In the genomic region with DNA sequence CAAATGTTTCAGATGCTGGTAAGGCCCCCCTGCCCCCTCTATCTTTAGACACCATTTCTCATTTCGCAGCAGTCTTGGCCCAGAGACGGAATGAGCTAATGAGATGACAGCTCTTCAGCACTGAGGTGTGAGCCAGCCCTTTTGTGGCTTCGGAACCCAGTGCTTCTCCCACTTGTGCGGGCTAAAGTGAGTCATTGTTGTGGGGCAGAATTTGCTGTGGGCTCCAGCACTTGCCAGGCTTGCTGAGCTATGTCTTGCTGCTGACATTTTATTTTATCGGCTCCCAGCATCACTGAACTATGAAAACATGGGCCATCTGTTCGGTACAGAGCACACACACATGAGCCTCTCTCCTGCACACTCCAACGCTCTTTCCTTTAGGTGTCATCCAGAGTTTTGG, we compare ENCODE assay signal across 14 mouse cellular contexts. TPM values are rescaled to one million over a fixed set of nuclear protein-coding genes. Genes with fewer than 3 reads are reported as not detected.
DNase-seq lines count a peak whose midpoint lies in the region; ATAC-seq and TF ChIP-seq lines count a peak whose summit lies in the region.
"Had no signal": no experiment of that assay in that cellular context is flagged by ENCODE, and none has a peak within 500 bp of the region (broad histone marks: within the 10 kb centered on the region; RNA-seq: fewer than 3 reads in every experiment).

No protein-coding gene starts in this region.

- peak; percentile 95 for ATAC-seq in forebrain, embryonic 16.5 days
- ATAC-seq in midbrain, embryonic 14.5 days (ENCODE audit: low FRiP score, low TSS enrichment): no peak

- H3K9ac ChIP-seq in forebrain, embryonic 16.5 days (replicated peaks; ENCODE audit: low read depth, low read length): no peak overlapping the region
- H3K9ac ChIP-seq in midbrain, embryonic 14.5 days (replicated peaks; ENCODE audit: low read length): no peak overlapping the region
- no peak overlapping the region for H3K9ac ChIP-seq in heart, adult 2 months (ENCODE audit: low read depth, low read length)
- H3K9ac ChIP-seq: embryonic facial prominence, embryonic 13.5 days; lung, embryonic 14.5 days had no signal

- no peak for DNase-seq in kidney, adult 2 months
- DNase-seq in kidney, adult 9 months: no peak
- DNase-seq in layer of hippocampus, postnatal 25 days (ENCODE audit: extremely low spot score in 1 of 2, low spot score in 1 of 2): peak; percentile 22 to 35
- DNase-seq in telencephalon, adult 2 months (ENCODE audit: low read depth, low spot score): peak; percentile 93
- DNase-seq in midbrain, embryonic 14.5 days: no peak
- no peak for DNase-seq in heart, adult 2 months
- no peak for DNase-seq in heart, embryonic 10.5 days (ENCODE audit: low spot score)
- DNase-seq: adrenal gland, postnatal 14 days; kidney, postnatal 36 days; lung, embryonic 14.5 days; thymus, postnatal 25 days had no signal

- no peaks in the 10 kb centered on the region for H3K9me3 ChIP-seq in forebrain, embryonic 16.5 days (ENCODE audit: control insufficient read depth, low read length)
- H3K9me3 ChIP-seq in midbrain, embryonic 14.5 days (ENCODE audit: control insufficient read depth, low read length): no peaks in the 10 kb centered on the region
- no peaks in the 10 kb centered on the region for H3K9me3 ChIP-seq in heart, embryonic 10.5 days
- H3K9me3 ChIP-seq: embryonic facial prominence, embryonic 13.5 days had no signal

- no peaks in the 10 kb centered on the region for H3K27me3 ChIP-seq in kidney, adult 2 months (replicated peaks; ENCODE audit: control insufficient read depth, insufficient read depth, low read length)
- H3K27me3 ChIP-seq in forebrain, embryonic 16.5 days (replicated peaks; ENCODE audit: control insufficient read depth, insufficient read depth, low read length): no peaks in the 10 kb centered on the region
- H3K27me3 ChIP-seq in midbrain, embryonic 14.5 days (ENCODE audit: control insufficient read depth, insufficient read depth, low read length): no peaks in the 10 kb centered on the region
- H3K27me3 ChIP-seq in heart, adult 2 months (ENCODE audit: control insufficient read depth, insufficient read depth, low read length): no peaks in the 10 kb centered on the region
- H3K27me3 ChIP-seq in heart, embryonic 10.5 days (ENCODE audit: insufficient read depth, poor library complexity, severe bottlenecking): no peaks in the 10 kb centered on the region
- H3K27me3 ChIP-seq: embryonic facial prominence, embryonic 13.5 days had no signal

- H3K4me3 ChIP-seq in kidney, adult 2 months (ENCODE audit: insufficient read depth, low read depth, low read length): no peak overlapping the region
- H3K4me3 ChIP-seq in forebrain, embryonic 16.5 days (replicated peaks; ENCODE audit: low read length): no peak overlapping the region
- no peak overlapping the region for H3K4me3 ChIP-seq in midbrain, embryonic 14.5 days (replicated peaks; ENCODE audit: low read depth, low read length)
- no peak overlapping the region for H3K4me3 ChIP-seq in heart, adult 2 months
- H3K4me3 ChIP-seq in heart, embryonic 10.5 days: no peak overlapping the region
- H3K4me3 ChIP-seq: embryonic facial prominence, embryonic 13.5 days had no signal

- no peak for TF ChIP-seq EP300 in heart, adult 2 months (IDR thresholded peaks at IDR 0.05; ENCODE audit: insufficient read depth, low read depth, low read length)

- H3K4me2 ChIP-seq in forebrain, embryonic 16.5 days (ENCODE audit: low read length): no peak overlapping the region
- no peak overlapping the region for H3K4me2 ChIP-seq in midbrain, embryonic 14.5 days (ENCODE audit: low read length)
- H3K4me2 ChIP-seq: embryonic facial prominence, embryonic 13.5 days; lung, embryonic 14.5 days had no signal

- H3K27ac ChIP-seq in kidney, adult 2 months (ENCODE audit: insufficient read depth, low read depth, low read length): peak overlapping the region; percentile 6
- peak overlapping the region; percentile 63; the same call in 1 of the 2 replicates for H3K27ac ChIP-seq in forebrain, embryonic 16.5 days (ENCODE audit: low read length)
- H3K27ac ChIP-seq in midbrain, embryonic 14.5 days (replicated peaks; ENCODE audit: low read depth, low read length): no peak overlapping the region
- H3K27ac ChIP-seq in heart, adult 2 months: no peak overlapping the region
- no peak overlapping the region for H3K27ac ChIP-seq in heart, embryonic 10.5 days
- H3K27ac ChIP-seq: embryonic facial prominence, embryonic 13.5 days had no signal

- H3K36me3 ChIP-seq in kidney, adult 2 months (ENCODE audit: control insufficient read depth, insufficient read depth, low read length): peaks cover 32% of the 10 kb centered on the region
- no peaks in the 10 kb centered on the region for H3K36me3 ChIP-seq in forebrain, embryonic 16.5 days (ENCODE audit: control insufficient read depth, insufficient read depth)
- peaks cover 9% of the 10 kb centered on the region; the same call in 1 of the 2 replicates for H3K36me3 ChIP-seq in midbrain, embryonic 14.5 days (ENCODE audit: control insufficient read depth, insufficient read depth, low read length)
- H3K36me3 ChIP-seq in heart, adult 2 months (ENCODE audit: control insufficient read depth, insufficient read depth, low read length): peaks cover 41% of the 10 kb centered on the region
- peaks cover 80% of the 10 kb centered on the region for H3K36me3 ChIP-seq in heart, embryonic 10.5 days

- WGBS in kidney, adult 2 months: 72% methylated on average over 7 of the region's 7 CpGs
- WGBS in forebrain, embryonic 16.5 days: 58% methylated on average over 7 of the region's 7 CpGs
- WGBS in midbrain, embryonic 14.5 days: 96% methylated on average over 7 of the region's 7 CpGs
- WGBS in heart, adult 2 months: 80% methylated on average over 7 of the region's 7 CpGs
- WGBS in heart, embryonic 10.5 days: 86% methylated on average over 7 of the region's 7 CpGs

- TF ChIP-seq CTCF in kidney, adult 2 months (conservative IDR thresholded peaks at IDR 0.05; ENCODE audit: insufficient read depth, insufficient read length, low read depth, low read length): no peak
- TF ChIP-seq CTCF in heart, adult 2 months (IDR thresholded peaks at IDR 0.05): no peak

- no peak for TF ChIP-seq POLR2A in kidney, adult 2 months (IDR thresholded peaks at IDR 0.05; ENCODE audit: low read depth, low read length)
- no peak for TF ChIP-seq POLR2A in heart, adult 2 months (IDR thresholded peaks at IDR 0.05; ENCODE audit: insufficient read depth, low read depth, low read length)

- H3K79me2 ChIP-seq in heart, adult 2 months (replicated peaks; ENCODE audit: control insufficient read depth, insufficient read depth, low read length): no peaks in the 10 kb centered on the region

- intact Hi-C loops in heart, adult 2 months (cut with DNase I): no loop called here

- H3K4me1 ChIP-seq in kidney, adult 2 months (ENCODE audit: control insufficient read depth, insufficient read depth, low read length): peaks cover 12% of the 10 kb centered on the region
- peaks cover 4% of the 10 kb centered on the region; the same call in 1 of the 2 replicates for H3K4me1 ChIP-seq in forebrain, embryonic 16.5 days (replicated peaks; ENCODE audit: control insufficient read depth, insufficient read depth, low read length)
- no peaks in the 10 kb centered on the region for H3K4me1 ChIP-seq in midbrain, embryonic 14.5 days (ENCODE audit: control insufficient read depth, insufficient read depth, low read length)
- peaks cover 5% of the 10 kb centered on the region for H3K4me1 ChIP-seq in heart, adult 2 months (ENCODE audit: control insufficient read depth, insufficient read depth, low read length)
- no peaks in the 10 kb centered on the region for H3K4me1 ChIP-seq in heart, embryonic 10.5 days
- H3K4me1 ChIP-seq: embryonic facial prominence, embryonic 13.5 days had no signal

RNA-seq across cellular contexts. Expression of gene Cflar, which starts 28.2 kb away (rescaled TPM):
- 65.8 and 71.1 TPM in 2 replicates for polyA plus RNA-seq in kidney, adult 2 months (2012; rRNA removed)
- 15.8 and 18.1 TPM in 2 replicates for polyA plus RNA-seq in forebrain, embryonic 16.5 days (2015; fragmentation: Nextera tagmentation; extraction: Ambion mirVana)
- total RNA-seq in layer of hippocampus, postnatal 25 days (2021): 10 to 100 TPM; 32.6 to 32.8 TPM
- polyA plus RNA-seq in midbrain, embryonic 14.5 days (2014; fragmentation: Nextera tagmentation; extraction: Ambion mirVana): 11.5 and 16.4 TPM in 2 replicates
- total RNA-seq in heart, adult 2 months (2021): 10 to 100 TPM; 50.2 to 63.0 TPM
- polyA plus RNA-seq in heart, adult 2 months (2012; rRNA removed): 21.7 and 39.1 TPM in 2 replicates
- 31.5 and 31.6 TPM in 2 replicates for polyA plus RNA-seq in heart, embryonic 10.5 days (2016; fragmentation: Nextera tagmentation; extraction: Ambion mirVana)

RNA-seq across cellular contexts. Expression of gene Als2cr12, which starts 43.7 kb away (rescaled TPM):
- polyA plus RNA-seq in kidney, adult 2 months (2012; rRNA removed): 0.80 and 0.88 TPM in 2 replicates
- polyA plus RNA-seq in forebrain, embryonic 16.5 days (2015; fragmentation: Nextera tagmentation; extraction: Ambion mirVana): not detected in 2 replicates
- total RNA-seq in layer of hippocampus, postnatal 25 days (2021): not detected
- not detected in 2 replicates for polyA plus RNA-seq in midbrain, embryonic 14.5 days (2014; fragmentation: Nextera tagmentation; extraction: Ambion mirVana)
- not detected for total RNA-seq in heart, adult 2 months (2021)
- polyA plus RNA-seq in heart, adult 2 months (2012; rRNA removed): 0.49 TPM in 1 of 2 replicates, not detected in the other
- not detected in 2 replicates for polyA plus RNA-seq in heart, embryonic 10.5 days (2016; fragmentation: Nextera tagmentation; extraction: Ambion mirVana)
- polyA plus RNA-seq: embryonic facial prominence, embryonic 13.5 days; hindbrain, embryonic 11.5 days; lung, embryonic 14.5 days had no signal

RNA-seq across cellular contexts. Expression of gene Casp8, which starts 55.6 kb away (rescaled TPM):
- 5.5 and 6.9 TPM in 2 replicates for polyA plus RNA-seq in kidney, adult 2 months (2012; rRNA removed)
- polyA plus RNA-seq in forebrain, embryonic 16.5 days (2015; fragmentation: Nextera tagmentation; extraction: Ambion mirVana): 6.2 and 6.9 TPM in 2 replicates
- 1 to 10 TPM; 2.7 TPM for total RNA-seq in layer of hippocampus, postnatal 25 days (2021)
- 2.5 and 4.6 TPM in 2 replicates for polyA plus RNA-seq in midbrain, embryonic 14.5 days (2014; fragmentation: Nextera tagmentation; extraction: Ambion mirVana)
- total RNA-seq in heart, adult 2 months (2021): 1 to 10 TPM; 6.3 to 8.0 TPM
- 2.0 and 3.8 TPM in 2 replicates for polyA plus RNA-seq in heart, adult 2 months (2012; rRNA removed)
- polyA plus RNA-seq in heart, embryonic 10.5 days (2016; fragmentation: Nextera tagmentation; extraction: Ambion mirVana): 24.5 and 25.0 TPM in 2 replicates

Comparison
In these comparisons a context has a peak if more than half of its experiments do, and no peak if none do; other contexts are left out.
1. DNase-seq: peak in layer of hippocampus, postnatal 25 days (2 of 2) and telencephalon, adult 2 months (single experiment); none in kidney, adult 2 months (single experiment), kidney, adult 9 months (single experiment), midbrain, embryonic 14.5 days (single experiment), heart, adult 2 months (0 of 2) and heart, embryonic 10.5 days (single experiment).
2. H3K27ac ChIP-seq: peak in kidney, adult 2 months (single experiment) and forebrain, embryonic 16.5 days (single experiment); none in midbrain, embryonic 14.5 days (single experiment), heart, adult 2 months (single experiment) and heart, embryonic 10.5 days (single experiment).